In the genomic region with DNA sequence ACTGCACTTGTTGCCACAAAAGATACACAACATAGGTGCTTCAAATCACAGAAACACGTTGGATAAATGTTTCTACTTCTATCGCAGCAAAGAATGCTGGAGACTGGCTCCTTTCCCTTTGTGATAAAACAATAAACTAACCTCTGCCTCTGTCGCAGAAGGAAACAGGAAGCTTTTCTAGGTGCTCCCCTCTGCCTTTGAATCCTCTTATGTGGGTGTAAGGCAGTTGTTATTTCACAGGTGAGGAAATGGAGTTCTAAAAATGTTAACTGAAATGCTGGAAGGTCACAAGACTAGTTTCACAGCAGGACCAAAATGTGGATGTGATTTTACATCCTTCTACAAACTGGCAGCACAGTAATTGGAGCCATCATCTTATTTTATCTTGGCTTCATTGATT, we compare ENCODE assay signal across 16 mouse cellular contexts.
"Had no signal": no experiment of that assay in that cellular context is flagged by ENCODE, and none has a peak within 500 bp of the region (broad histone marks: within the 10 kb centered on the region; RNA-seq: fewer than 3 reads in every experiment).

No protein-coding gene starts in this region.

- H3K4me2 ChIP-seq: limb, embryonic 12.5 days; liver, embryonic 13.5 days; lung, embryonic 15.5 days; midbrain, embryonic 12.5 days; neural tube, embryonic 15.5 days had no signal

- H3K9me3 ChIP-seq: limb, embryonic 12.5 days; liver, embryonic 13.5 days; lung, embryonic 15.5 days; midbrain, embryonic 12.5 days; neural tube, embryonic 15.5 days had no signal

- DNase-seq: kidney, adult 11 months; kidney, adult 9 months; kidney, postnatal 14 days; layer of hippocampus, adult 9-11 months; layer of hippocampus, postnatal 36 days; liver; liver, embryonic 13.5 days; liver, postnatal 0 days; lung, postnatal 14 days; right cerebral cortex, adult 18-20 months had no signal

- H3K27ac ChIP-seq: limb, embryonic 12.5 days; liver, embryonic 13.5 days; lung, embryonic 15.5 days; macrophage; midbrain, embryonic 12.5 days; neural tube, embryonic 15.5 days had no signal

- H3K27me3 ChIP-seq: limb, embryonic 12.5 days; liver, embryonic 13.5 days; lung, embryonic 15.5 days; midbrain, embryonic 12.5 days; neural tube, embryonic 15.5 days had no signal

- H3K9ac ChIP-seq: limb, embryonic 12.5 days; liver, embryonic 13.5 days; liver, postnatal 0 days; lung, embryonic 15.5 days; midbrain, embryonic 12.5 days; neural tube, embryonic 15.5 days had no signal

- ATAC-seq: liver, postnatal 0 days; midbrain, embryonic 16.5 days had no signal

- H3K4me1 ChIP-seq: limb, embryonic 12.5 days; liver, embryonic 13.5 days; lung, embryonic 15.5 days; midbrain, embryonic 12.5 days; neural tube, embryonic 15.5 days had no signal

- H3K36me3 ChIP-seq: limb, embryonic 12.5 days; liver, embryonic 13.5 days; lung, embryonic 15.5 days; midbrain, embryonic 12.5 days; neural tube, embryonic 15.5 days had no signal

- H3K4me3 ChIP-seq: limb, embryonic 12.5 days; liver, embryonic 13.5 days; lung, embryonic 15.5 days; midbrain, embryonic 12.5 days; neural tube, embryonic 15.5 days had no signal
